Mouse (Mus musculus) heart, embryonic 12.5 days (tissue): ENCODE results near the gene Adss. TPM values are rescaled to one million over a fixed set of nuclear protein-coding genes. Genes with fewer than 3 reads are reported as not detected.

Experiments
- ATAC-seq: fragments of 200-750 bp; cut with Nextera tagmentation; 2 replicates; pipeline ENCODE4 v1.8.0; 2017; ENCODE audit warnings: moderate TSS enrichment, moderate library complexity; ENCODE audit not compliant: insufficient number of reproducible peaks, low FRiP score
- H3K27ac ChIP-seq: fragments of 300-500 bp; sonication (generic); 2 replicates; pipeline ENCODE4 v1.5.1; 2016; ENCODE audit warnings: mild to moderate bottlenecking, moderate library complexity; ENCODE audit not compliant: poor library complexity, severe bottlenecking
- H3K27me3 ChIP-seq: fragments of 300-500 bp; sonication (generic); replicated peaks from 2 replicates; pipeline ENCODE4 v1.6.1; 2016; ENCODE audit warnings: mild to moderate bottlenecking, moderate library complexity
- H3K36me3 ChIP-seq: fragments of 300-500 bp; sonication (generic); 2 replicates; pipeline ENCODE4 v1.6.1; 2016; ENCODE audit warnings: mild to moderate bottlenecking, moderate library complexity
- H3K4me1 ChIP-seq: fragments of 300-500 bp; sonication (generic); replicated peaks from 2 replicates; pipeline ENCODE4 v1.6.1; 2016; ENCODE audit warnings: mild to moderate bottlenecking
- H3K4me2 ChIP-seq: fragments of 300-500 bp; sonication (generic); 2 replicates; pipeline ENCODE4 v1.6.1; 2016; ENCODE audit warnings: mild to moderate bottlenecking, moderate library complexity
- H3K4me3 ChIP-seq: fragments of 300-500 bp; sonication (generic); 2 replicates; pipeline ENCODE4 v1.5.1; 2016; ENCODE audit warnings: mild to moderate bottlenecking
- H3K9ac ChIP-seq: fragments of 300-500 bp; sonication (generic); 2 replicates; pipeline ENCODE4 v1.6.1; 2016; ENCODE audit warnings: mild to moderate bottlenecking, moderate library complexity
- H3K9me3 ChIP-seq: fragments of 300-500 bp; sonication (generic); replicated peaks from 2 replicates; pipeline ENCODE4 v1.6.1; 2016; ENCODE audit warnings: mild to moderate bottlenecking, moderate library complexity
- WGBS: fragments of 180-500 bp; shearing (Covaris S2); methylation state at CpG from one replicate; pipeline ENCODE4 v1.1.7; 2016; 5-methylcytosine and 5-hydroxymethylcytosine counted together
- polyA plus RNA-seq: library from polyadenylated mRNA; unstranded; fragments of >200 nt; fragmentation: Nextera tagmentation; extraction: Ambion mirVana; gene quantifications from 2 replicates; pipeline ENCODE4 v1.2.1, GENCODE M21; 2016

The Adss gene
- polyA plus RNA-seq, 1 experiment from 2014 or later = 30.8 TPM

- Histone ChIP-seq H3K4me1 (peaks cover 4% of the 10 kb centered on the region; the same call in 1 of the 2 replicates), H3K9me3 (peaks cover 8% of the 10 kb centered on the region), H3K36me3 (no peaks in the 10 kb centered on the region), H3K4me3 (no peak overlapping the region), H3K9ac (no peak overlapping the region), H3K4me2 (no peak overlapping the region), H3K27ac (no peak overlapping the region), H3K27me3 (no peaks in the 10 kb centered on the region)
- no peak for ATAC-seq
- 51% methylated on average over 5 of the region's 5 CpGs for WGBS
Observed at GRCm38 (mm10) chr1:177726870-177727269, 69.4 kb downstream of the Adss start.

GRCm38 (mm10) chr1:177723786-177724185 is 72.5 kb downstream of the Adss start:
- WGBS = 63% methylated on average over 4 of the region's 4 CpGs
- Histone ChIP-seq H3K27me3 (no peaks in the 10 kb centered on the region), H3K9me3 (no peaks in the 10 kb centered on the region; the same call in 1 of the 2 replicates), H3K9ac (no peak overlapping the region), H3K27ac (no peak overlapping the region), H3K36me3 (no peaks in the 10 kb centered on the region), H3K4me3 (no peak overlapping the region), H3K4me1 (peaks cover 4% of the 10 kb centered on the region; the same call in 1 of the 2 replicates), H3K4me2 (no peak overlapping the region)
- no peak for ATAC-seq

- H3K27me3 ChIP-seq = no peaks in the 10 kb centered on the region
- ATAC-seq = no peak
Observed at GRCm38 (mm10) chr1:177719029-177719427, 77.3 kb downstream of the Adss start.

GRCm38 (mm10) chr1:177718340-177719028 is 77.8 kb downstream of the Adss start:
- H3K4me1 ChIP-seq = no peaks in the 10 kb centered on the region; the same call in 1 of the 2 replicates
- H3K36me3 ChIP-seq = no peaks in the 10 kb centered on the region
- WGBS = 75% methylated on average over 11 of the region's 11 CpGs
- no peak overlapping the region for H3K4me2 ChIP-seq
- H3K4me3 ChIP-seq = no peak overlapping the region
- H3K27ac ChIP-seq = no peak overlapping the region
- H3K9ac ChIP-seq = no peak overlapping the region
- no peaks in the 10 kb centered on the region for H3K9me3 ChIP-seq
- ATAC-seq = no peak
- no peaks in the 10 kb centered on the region for H3K27me3 ChIP-seq

More at GRCm38 (mm10) chr1:177719029-177719427, 77.3 kb downstream of the Adss start:
- 67% methylated on average over 3 of the region's 3 CpGs for WGBS
- no peaks in the 10 kb centered on the region; the same call in 1 of the 2 replicates for H3K4me1 ChIP-seq
- no peaks in the 10 kb centered on the region for H3K36me3 ChIP-seq
- no peaks in the 10 kb centered on the region for H3K9me3 ChIP-seq
- H3K27ac ChIP-seq = no peak overlapping the region
- no peak overlapping the region for H3K4me3 ChIP-seq
- no peak overlapping the region for H3K4me2 ChIP-seq
- no peak overlapping the region for H3K9ac ChIP-seq

GRCm38 (mm10) chr1:177717057-177717835 is 79.1 kb downstream of the Adss start:
- Histone ChIP-seq H3K4me2 (no peak overlapping the region), H3K9ac (no peak overlapping the region), H3K36me3 (no peaks in the 10 kb centered on the region), H3K27me3 (no peaks in the 10 kb centered on the region), H3K27ac (no peak overlapping the region), H3K4me3 (no peak overlapping the region), H3K9me3 (peaks cover 4% of the 10 kb centered on the region; the same call in 1 of the 2 replicates), H3K4me1 (no peaks in the 10 kb centered on the region; the same call in 1 of the 2 replicates)
- no peak for ATAC-seq
- WGBS = 47% methylated on average over 7 of the region's 7 CpGs

- no peak overlapping the region for H3K4me2 ChIP-seq
- peaks cover 4% of the 10 kb centered on the region; the same call in 1 of the 2 replicates for H3K9me3 ChIP-seq
- no peaks in the 10 kb centered on the region for H3K27me3 ChIP-seq
- no peak overlapping the region for H3K27ac ChIP-seq
- no peaks in the 10 kb centered on the region; the same call in 1 of the 2 replicates for H3K4me1 ChIP-seq
- H3K4me3 ChIP-seq = no peak overlapping the region
- H3K9ac ChIP-seq = no peak overlapping the region
- WGBS = 46% methylated on average over 3 of the region's 3 CpGs
- H3K36me3 ChIP-seq = no peaks in the 10 kb centered on the region
- ATAC-seq = no peak
Observed at GRCm38 (mm10) chr1:177716448-177716847, 79.9 kb downstream of the Adss start.

GRCm38 (mm10) chr1:177714397-177715012 is 81.8 kb downstream of the Adss start:
- peaks cover 9% of the 10 kb centered on the region for H3K9me3 ChIP-seq
- no peak overlapping the region for H3K9ac ChIP-seq
- 79% methylated on average over 5 of the region's 5 CpGs for WGBS
- no peak overlapping the region for H3K4me2 ChIP-seq
- H3K4me3 ChIP-seq = no peak overlapping the region
- no peak overlapping the region for H3K27ac ChIP-seq
- ATAC-seq = no peak
- H3K36me3 ChIP-seq = no peaks in the 10 kb centered on the region
- H3K27me3 ChIP-seq = no peaks in the 10 kb centered on the region
- H3K4me1 ChIP-seq = no peaks in the 10 kb centered on the region; the same call in 1 of the 2 replicates

- H3K36me3 ChIP-seq = no peaks in the 10 kb centered on the region
- WGBS = 80% methylated on average over 3 of the region's 3 CpGs
- H3K27me3 ChIP-seq = no peaks in the 10 kb centered on the region
- no peak overlapping the region for H3K9ac ChIP-seq
- H3K9me3 ChIP-seq = peaks cover 9% of the 10 kb centered on the region
- no peak overlapping the region for H3K27ac ChIP-seq
- H3K4me1 ChIP-seq = peaks cover under 1% of the 10 kb centered on the region; the same call in 1 of the 2 replicates
- H3K4me3 ChIP-seq = no peak overlapping the region
- H3K4me2 ChIP-seq = no peak overlapping the region
- ATAC-seq = no peak
Observed at GRCm38 (mm10) chr1:177713635-177714396, 82.5 kb downstream of the Adss start.
